In the genomic region with DNA sequence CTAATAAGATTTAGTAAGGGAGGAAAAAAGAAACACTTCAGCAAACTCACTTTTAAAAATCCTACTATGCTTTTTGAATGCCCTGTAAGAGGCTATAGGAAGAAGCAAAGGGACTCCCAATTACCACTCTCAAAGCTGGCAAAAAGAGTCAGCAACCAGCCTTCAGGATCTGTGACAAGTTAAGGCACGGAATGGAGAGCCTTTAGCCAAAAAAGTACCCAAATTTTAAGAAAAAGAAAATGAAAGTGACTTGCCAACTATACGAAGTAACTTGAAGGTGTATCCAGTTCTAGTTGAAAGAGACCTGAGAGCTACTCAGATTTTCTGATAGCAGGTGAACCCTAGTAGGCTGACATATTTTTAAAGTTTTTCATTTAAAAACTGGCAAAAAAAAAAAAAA, we compare ENCODE assay signal across 8 mouse cellular contexts. TPM values are rescaled to one million over a fixed set of nuclear protein-coding genes. Genes with fewer than 3 reads are reported as not detected.
DNase-seq lines count a peak whose midpoint lies in the region; ATAC-seq and TF ChIP-seq lines count a peak whose summit lies in the region.

No protein-coding gene starts in this region.

- no peaks in the 10 kb centered on the region for H3K36me3 ChIP-seq in kidney, embryonic 16.5 days (ENCODE audit: insufficient read depth, low read length)
- H3K36me3 ChIP-seq in embryonic facial prominence, embryonic 10.5 days (replicated peaks), result no peaks in the 10 kb centered on the region
- H3K36me3 ChIP-seq in hindbrain, postnatal 0 days (ENCODE audit: insufficient read depth, low read length), result no peaks in the 10 kb centered on the region
- H3K36me3 ChIP-seq in midbrain, embryonic 16.5 days (ENCODE audit: control insufficient read depth, insufficient read depth, low read length), result no peaks in the 10 kb centered on the region

- DNase-seq in kidney, postnatal 10 days, result no peak
- no peak for DNase-seq in embryonic facial prominence, embryonic 10.5 days (ENCODE audit: low spot score)
- no peak for DNase-seq in hindbrain, postnatal 0 days (ENCODE audit: low spot score)
- no peak for DNase-seq in layer of hippocampus, adult 11-12 months (ENCODE audit: low spot score)
- DNase-seq in adrenal gland, postnatal 25 days, result no peak
- DNase-seq in natural killer cell, adult 2 months (ENCODE audit: low spot score in 2 of 2), result no peak

- no peaks in the 10 kb centered on the region for H3K9me3 ChIP-seq in kidney, embryonic 16.5 days (ENCODE audit: low read length)
- no peaks in the 10 kb centered on the region for H3K9me3 ChIP-seq in embryonic facial prominence, embryonic 10.5 days
- H3K9me3 ChIP-seq in hindbrain, postnatal 0 days (ENCODE audit: low read length), result no peaks in the 10 kb centered on the region
- no peaks in the 10 kb centered on the region for H3K9me3 ChIP-seq in midbrain, embryonic 16.5 days (replicated peaks; ENCODE audit: control insufficient read depth, low read length, poor library complexity, severe bottlenecking)

- ATAC-seq in kidney, embryonic 16.5 days (ENCODE audit: low FRiP score, low TSS enrichment), result no peak
- ATAC-seq in hindbrain, postnatal 0 days, result no peak
- ATAC-seq in midbrain, embryonic 16.5 days, result no peak

- peaks cover 13% of the 10 kb centered on the region for H3K4me1 ChIP-seq in kidney, embryonic 16.5 days (ENCODE audit: insufficient read depth, low read length)
- peaks cover 21% of the 10 kb centered on the region for H3K4me1 ChIP-seq in embryonic facial prominence, embryonic 10.5 days
- peaks cover 15% of the 10 kb centered on the region; the same call in 1 of the 2 replicates for H3K4me1 ChIP-seq in hindbrain, postnatal 0 days (ENCODE audit: insufficient read depth, low read length)
- H3K4me1 ChIP-seq in midbrain, embryonic 16.5 days (ENCODE audit: control insufficient read depth, insufficient read depth, low read length), result peaks cover 39% of the 10 kb centered on the region

- peak overlapping the region; percentile 57 for H3K9ac ChIP-seq in kidney, embryonic 16.5 days (replicated peaks; ENCODE audit: low read length)
- peak overlapping the region; percentile 92 for H3K9ac ChIP-seq in hindbrain, postnatal 0 days (replicated peaks; ENCODE audit: low read length)
- peak overlapping the region; percentile 30; the same call in 1 of the 2 replicates for H3K9ac ChIP-seq in midbrain, embryonic 16.5 days (ENCODE audit: low read depth, low read length)

- no peak for TF ChIP-seq CTCF in hindbrain, postnatal 0 days (IDR thresholded peaks at IDR 0.05; ENCODE audit: low read depth)

- no peak overlapping the region for H3K27ac ChIP-seq in kidney, embryonic 16.5 days (ENCODE audit: low read length)
- H3K27ac ChIP-seq in embryonic facial prominence, embryonic 10.5 days (replicated peaks), result no peak overlapping the region
- H3K27ac ChIP-seq in hindbrain, postnatal 0 days, result no peak overlapping the region
- H3K27ac ChIP-seq in midbrain, embryonic 16.5 days (ENCODE audit: low read length), result no peak overlapping the region

- 44% methylated on average over 2 of the region's 2 CpGs for WGBS in kidney, embryonic 16.5 days
- WGBS in embryonic facial prominence, embryonic 10.5 days, result 54% methylated on average over 2 of the region's 2 CpGs
- WGBS in hindbrain, postnatal 0 days, result 32% methylated on average over 2 of the region's 2 CpGs
- 44% methylated on average over 2 of the region's 2 CpGs for WGBS in midbrain, embryonic 16.5 days

- peak overlapping the region; percentile 78 for H3K4me3 ChIP-seq in kidney, embryonic 16.5 days (ENCODE audit: low read length)
- peak overlapping the region; percentile 92 for H3K4me3 ChIP-seq in embryonic facial prominence, embryonic 10.5 days
- H3K4me3 ChIP-seq in hindbrain, postnatal 0 days (ENCODE audit: low read length), result peak overlapping the region; percentile 79
- peak overlapping the region; percentile 86 for H3K4me3 ChIP-seq in midbrain, embryonic 16.5 days (ENCODE audit: low read depth, low read length)

- peak overlapping the region; percentile 73 for H3K4me2 ChIP-seq in kidney, embryonic 16.5 days (replicated peaks; ENCODE audit: low read depth, low read length)
- H3K4me2 ChIP-seq in hindbrain, postnatal 0 days (ENCODE audit: low read depth, low read length), result peak overlapping the region; percentile 71
- peak overlapping the region; percentile 73 for H3K4me2 ChIP-seq in midbrain, embryonic 16.5 days (ENCODE audit: low read length)

- H3K27me3 ChIP-seq in kidney, embryonic 16.5 days (ENCODE audit: insufficient read depth, low read length), result no peaks in the 10 kb centered on the region
- H3K27me3 ChIP-seq in embryonic facial prominence, embryonic 10.5 days (replicated peaks; ENCODE audit: low read depth, poor library complexity, severe bottlenecking), result no peaks in the 10 kb centered on the region
- no peaks in the 10 kb centered on the region for H3K27me3 ChIP-seq in hindbrain, postnatal 0 days (ENCODE audit: insufficient read depth, low read length)
- H3K27me3 ChIP-seq in midbrain, embryonic 16.5 days (ENCODE audit: control insufficient read depth, insufficient read depth, low read depth, low read length), result no peaks in the 10 kb centered on the region

RNA-seq across cellular contexts. Expression of a gene that starts 1.6 kb away (rescaled TPM):
- 17.4 and 19.3 TPM in 2 replicates for polyA plus RNA-seq in kidney, embryonic 16.5 days (2015; fragmentation: Nextera tagmentation; extraction: Ambion mirVana)
- 18.0 and 18.8 TPM in 2 replicates for polyA plus RNA-seq in embryonic facial prominence, embryonic 10.5 days (2016; fragmentation: Nextera tagmentation; extraction: Ambion mirVana)
- total RNA-seq in hindbrain, postnatal 0 days (2014; rRNA removed), result 86.1 and 89.3 TPM in 2 replicates
- 54.1 and 57.3 TPM in 2 replicates for polyA plus RNA-seq in hindbrain, postnatal 0 days (2015; fragmentation: Nextera tagmentation; extraction: Ambion mirVana)
- 58.1 and 64.8 TPM in 2 replicates for polyA plus RNA-seq in midbrain, embryonic 16.5 days (2015; fragmentation: Nextera tagmentation; extraction: Ambion mirVana)
- total RNA-seq in adrenal gland, postnatal 25 days (2021), result 66.3 and 82.4 TPM in 2 replicates

Comparison
In these comparisons a context has a peak if more than half of its experiments do, and no peak if none do; other contexts are left out.
1. H3K9ac ChIP-seq: peak in every context shown above with its lines; median percentile 92 in hindbrain, postnatal 0 days; 57 in kidney, embryonic 16.5 days; 30 in midbrain, embryonic 16.5 days.